Mouse (Mus musculus): Measurements from ENCODE around the gene Ltbp1. TPM values are rescaled to one million over a fixed set of nuclear protein-coding genes. Genes with fewer than 3 reads are reported as not detected.
A peak's percentile ranks its signal among the peaks of the same experiment; 100 is the strongest.

Ltbp1 gene
- polyA plus RNA-seq, 1 experiment from 2014 or later = 1.4 TPM

DNA sequence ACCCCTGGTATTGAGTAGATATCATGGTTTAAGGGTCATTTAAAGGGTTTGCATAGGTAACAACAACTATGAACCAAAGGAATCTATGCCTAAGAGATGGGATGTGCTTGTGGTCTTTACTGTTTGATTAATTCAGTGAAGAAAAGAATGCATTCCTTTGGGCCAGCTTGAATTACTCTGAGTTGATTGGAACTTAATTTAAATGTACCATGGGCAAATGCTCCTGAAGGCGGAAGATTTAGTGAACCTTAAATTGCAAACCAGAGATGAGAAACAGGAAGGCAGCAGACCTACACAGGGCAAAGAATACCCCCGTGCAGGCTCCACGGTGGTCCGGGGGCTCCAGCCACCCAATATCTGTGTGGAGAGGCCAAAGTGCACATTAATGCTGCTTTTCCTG lies 7.8 kb downstream of the Ltbp1 start:
- no peak overlapping the region for H3K4me3 ChIP-seq
- no peaks in the 10 kb centered on the region for H3K27me3 ChIP-seq (replicated peaks)
- no peak for ATAC-seq (replicated peaks)
- no peaks in the 10 kb centered on the region for H3K4me1 ChIP-seq
- H3K9me3 ChIP-seq = no peaks in the 10 kb centered on the region
- no peak overlapping the region for H3K27ac ChIP-seq
- 73% methylated on average over 4 of the region's 4 CpGs for WGBS
- H3K4me2 ChIP-seq = no peak overlapping the region
- no peaks in the 10 kb centered on the region for H3K36me3 ChIP-seq (replicated peaks)
- H3K9ac ChIP-seq = no peak overlapping the region

DNA sequence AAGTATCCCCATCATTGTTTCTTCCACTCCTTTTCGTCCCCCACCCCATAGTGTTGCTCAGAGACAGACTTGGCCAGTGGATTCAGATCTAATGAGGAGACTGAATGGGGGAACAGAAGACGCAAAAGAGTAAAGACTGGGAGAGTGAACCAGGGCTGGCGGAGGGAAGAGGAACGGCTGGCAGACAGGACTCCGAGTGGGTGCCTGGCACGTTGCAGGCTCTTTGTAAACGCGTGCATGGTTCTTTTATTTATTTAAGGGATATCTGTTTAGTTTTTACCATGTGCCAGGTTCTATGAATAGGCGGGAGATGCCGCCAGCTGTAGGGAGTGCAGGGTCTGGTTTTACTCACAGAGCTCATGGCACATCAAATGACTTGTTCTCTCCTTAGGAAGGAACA lies 8.5 kb downstream of the Ltbp1 start:
- H3K27me3 ChIP-seq (replicated peaks) = no peaks in the 10 kb centered on the region
- ATAC-seq (replicated peaks) = 0 out of 2 replicates have a peak, but pooled peaks have one; percentile 27
- H3K36me3 ChIP-seq (replicated peaks) = no peaks in the 10 kb centered on the region
- H3K9me3 ChIP-seq = no peaks in the 10 kb centered on the region
- no peak overlapping the region for H3K27ac ChIP-seq
- no peaks in the 10 kb centered on the region for H3K4me1 ChIP-seq
- no peak overlapping the region for H3K4me3 ChIP-seq
- 79% methylated on average over 10 of the region's 10 CpGs for WGBS
- H3K9ac ChIP-seq = no peak overlapping the region
- no peak overlapping the region for H3K4me2 ChIP-seq

DNA sequence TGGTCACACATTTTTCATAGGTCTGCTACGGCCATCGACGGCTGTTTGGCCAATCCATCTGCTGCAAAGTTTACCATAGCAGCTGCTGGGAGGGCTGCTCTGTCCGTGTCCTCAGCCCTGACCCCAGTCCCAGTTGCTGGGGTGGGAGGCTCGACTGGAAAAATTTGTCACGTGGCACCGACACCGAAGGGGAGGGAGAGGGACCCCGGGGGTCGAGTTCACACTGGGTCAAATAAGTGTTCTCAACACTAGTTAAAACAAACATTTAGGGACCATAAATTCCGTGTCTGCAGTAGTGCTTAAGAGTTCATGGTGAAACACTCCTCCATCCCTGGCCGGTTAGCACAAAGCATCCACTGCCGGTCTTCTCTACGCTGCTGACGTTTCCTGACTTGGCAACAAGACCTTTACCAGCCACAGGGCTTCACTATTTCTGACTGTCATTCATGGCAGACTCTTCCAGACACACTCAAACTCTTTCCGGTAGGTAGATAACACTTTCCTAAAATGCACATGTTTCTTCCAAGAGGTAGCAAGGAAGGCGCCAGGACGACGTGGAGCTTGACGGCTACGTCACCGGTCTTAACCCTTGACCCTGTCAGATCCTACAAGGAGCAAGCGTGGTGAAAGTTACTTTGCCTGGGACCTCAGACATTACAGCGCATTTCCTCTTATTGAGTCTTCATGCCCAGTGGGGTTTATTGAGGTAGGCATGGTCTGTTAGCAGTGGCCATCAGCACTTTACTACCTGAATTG lies 9.4 kb downstream of the Ltbp1 start:
- no peak for ATAC-seq (replicated peaks)
- peaks cover 2% of the 10 kb centered on the region for H3K4me1 ChIP-seq
- no peaks in the 10 kb centered on the region for H3K27me3 ChIP-seq (replicated peaks)
- H3K36me3 ChIP-seq (replicated peaks) = no peaks in the 10 kb centered on the region
- 87% methylated on average over 24 of the region's 24 CpGs for WGBS
- H3K9ac ChIP-seq = no peak overlapping the region
- H3K9me3 ChIP-seq = no peaks in the 10 kb centered on the region
- no peak overlapping the region for H3K27ac ChIP-seq
- no peak overlapping the region for H3K4me3 ChIP-seq
- H3K4me2 ChIP-seq = no peak overlapping the region

DNA sequence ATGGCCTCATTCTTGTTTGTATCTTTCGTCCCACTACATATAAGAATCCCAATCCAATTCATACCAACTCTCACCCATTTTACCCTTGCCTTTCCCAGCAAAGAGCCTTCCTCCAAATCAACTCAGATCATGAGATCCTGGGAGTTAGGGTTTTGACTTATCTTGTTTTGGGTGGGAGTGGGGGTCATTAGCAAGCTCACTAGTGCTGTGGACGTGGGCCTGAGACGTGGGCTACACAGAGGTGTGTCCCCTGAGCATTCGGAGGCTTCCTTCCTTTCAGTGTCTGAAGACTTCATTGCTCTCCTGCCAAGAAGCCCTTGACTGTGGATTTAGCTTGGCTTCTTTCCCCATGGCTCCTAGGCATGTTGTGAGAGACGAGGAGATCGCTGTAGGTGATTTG lies 10.2 kb downstream of the Ltbp1 start:
- 87% methylated on average over 6 of the region's 6 CpGs for WGBS
- ATAC-seq (replicated peaks) = no peak

DNA sequence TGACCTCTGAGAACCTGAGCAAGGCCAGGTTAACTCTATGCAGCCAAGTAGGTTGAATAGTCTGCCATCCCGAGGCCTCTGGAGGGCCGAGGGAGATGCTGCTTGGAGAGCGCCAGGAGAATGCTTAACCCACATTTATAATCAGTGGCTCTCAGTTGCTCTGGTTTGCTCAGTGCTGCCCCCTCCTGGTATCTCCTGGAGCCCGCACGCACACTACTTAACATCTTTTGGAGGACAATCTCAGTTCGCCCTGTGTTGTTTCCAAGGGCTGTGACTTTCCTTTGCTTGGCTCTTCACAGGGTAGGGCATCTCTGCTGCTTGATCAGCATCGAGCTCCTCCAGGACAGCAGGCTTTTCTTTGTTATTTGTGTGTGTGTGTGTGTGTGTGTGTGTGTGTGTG lies 12.1 kb downstream of the Ltbp1 start:
- H3K4me1 ChIP-seq = peaks cover 6% of the 10 kb centered on the region
- 68% methylated on average over 7 of the region's 7 CpGs for WGBS
- no peak overlapping the region for H3K27ac ChIP-seq
- H3K36me3 ChIP-seq (replicated peaks) = no peaks in the 10 kb centered on the region
- H3K4me2 ChIP-seq = no peak overlapping the region
- no peaks in the 10 kb centered on the region for H3K27me3 ChIP-seq (replicated peaks)
- no peak overlapping the region for H3K9ac ChIP-seq
- no peaks in the 10 kb centered on the region for H3K9me3 ChIP-seq
- H3K4me3 ChIP-seq = no peak overlapping the region
- ATAC-seq (replicated peaks) = no peak

More for the DNA sequence above, 10.2 kb downstream of the Ltbp1 start:
- H3K4me2 ChIP-seq = no peak overlapping the region
- H3K9me3 ChIP-seq = no peaks in the 10 kb centered on the region
- H3K4me1 ChIP-seq = peaks cover 6% of the 10 kb centered on the region
- no peaks in the 10 kb centered on the region for H3K27me3 ChIP-seq (replicated peaks)
- no peak overlapping the region for H3K9ac ChIP-seq
- no peaks in the 10 kb centered on the region for H3K36me3 ChIP-seq (replicated peaks)
- H3K4me3 ChIP-seq = no peak overlapping the region
- H3K27ac ChIP-seq = no peak overlapping the region

DNA sequence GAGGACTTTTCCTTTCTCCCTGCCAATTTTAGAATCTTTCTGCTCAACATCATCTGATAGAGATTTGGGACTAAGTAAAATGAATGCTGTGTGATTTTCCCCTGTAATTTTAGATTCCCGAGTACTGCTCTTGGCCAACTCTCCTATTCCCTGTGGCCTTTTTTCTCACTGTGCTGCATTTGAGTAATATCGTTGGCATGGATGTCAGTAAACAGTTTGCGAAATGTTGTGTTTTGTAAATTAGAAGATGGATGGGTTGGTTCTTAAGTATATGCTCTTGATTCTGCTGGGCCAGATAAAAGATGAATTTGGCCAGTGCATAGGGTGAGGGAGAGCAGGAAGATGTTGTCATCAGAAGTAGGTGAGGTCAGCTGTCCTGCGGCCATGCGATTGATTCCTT lies 12.8 kb downstream of the Ltbp1 start:
- Histone ChIP-seq H3K27ac (no peak overlapping the region), H3K9ac (no peak overlapping the region), H3K4me2 (no peak overlapping the region), H3K4me1 (peaks cover 6% of the 10 kb centered on the region), H3K4me3 (no peak overlapping the region), H3K27me3 (replicated peaks) (no peaks in the 10 kb centered on the region), H3K36me3 (replicated peaks) (no peaks in the 10 kb centered on the region), H3K9me3 (no peaks in the 10 kb centered on the region)
- no peak for ATAC-seq (replicated peaks)
- WGBS = 93% methylated on average over 5 of the region's 5 CpGs

DNA sequence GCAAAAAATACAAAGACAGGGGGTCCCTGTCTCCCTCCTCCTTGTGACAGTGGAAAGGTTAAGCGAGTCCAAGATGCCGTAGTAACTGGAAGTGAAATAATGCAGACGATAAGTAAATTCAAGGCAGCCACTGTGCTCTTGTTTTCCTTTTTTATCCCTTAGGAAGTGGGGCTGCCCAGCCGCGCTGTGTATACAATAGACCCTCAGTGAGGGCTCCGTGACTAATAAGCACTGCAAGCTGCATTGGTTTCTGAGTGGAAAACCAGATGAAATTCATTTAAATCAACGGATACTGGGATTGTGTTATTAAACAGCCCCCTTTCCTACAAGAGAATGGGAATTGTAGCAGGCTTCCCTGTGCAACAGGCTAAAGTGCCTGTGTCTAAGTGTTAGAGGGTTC lies 14.7 kb downstream of the Ltbp1 start:
- H3K36me3 ChIP-seq (replicated peaks) = no peaks in the 10 kb centered on the region
- peak; percentile 67 for ATAC-seq (replicated peaks)
- H3K9me3 ChIP-seq = no peaks in the 10 kb centered on the region
- no peaks in the 10 kb centered on the region for H3K27me3 ChIP-seq (replicated peaks)
- no peak overlapping the region for H3K9ac ChIP-seq
- WGBS = 4% methylated on average over 7 of the region's 7 CpGs
- H3K4me2 ChIP-seq = peak overlapping the region; percentile 21
- no peak overlapping the region for H3K27ac ChIP-seq
- peaks cover 6% of the 10 kb centered on the region for H3K4me1 ChIP-seq
- no peak overlapping the region for H3K4me3 ChIP-seq

DNA sequence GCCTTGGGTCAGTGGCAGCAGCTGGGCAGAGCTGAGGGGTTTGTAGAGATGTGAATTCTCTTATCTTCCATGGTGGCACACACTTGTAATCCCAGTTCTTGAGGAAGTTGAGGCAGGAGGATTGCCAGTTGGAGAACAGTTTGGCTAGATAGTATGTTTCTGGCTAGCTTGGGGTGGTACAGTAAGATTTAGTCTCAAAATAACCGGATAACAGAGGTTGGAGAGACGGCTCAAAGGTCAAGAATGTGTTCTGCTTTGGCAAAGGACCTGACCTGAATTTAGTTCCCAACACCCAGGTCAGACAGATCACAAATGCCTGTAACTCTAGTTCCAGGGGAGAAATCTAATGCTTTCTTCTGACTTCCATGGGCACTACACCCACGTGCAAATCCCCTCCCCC lies 15.3 kb downstream of the Ltbp1 start:
- Histone ChIP-seq H3K4me2 (no peak overlapping the region), H3K4me3 (no peak overlapping the region), H3K9ac (no peak overlapping the region), H3K4me1 (peaks cover 6% of the 10 kb centered on the region), H3K9me3 (no peaks in the 10 kb centered on the region), H3K36me3 (replicated peaks) (no peaks in the 10 kb centered on the region), H3K27ac (no peak overlapping the region), H3K27me3 (replicated peaks) (no peaks in the 10 kb centered on the region)
- 72% methylated on average over 3 of the region's 3 CpGs for WGBS
- ATAC-seq (replicated peaks) = no peak

DNA sequence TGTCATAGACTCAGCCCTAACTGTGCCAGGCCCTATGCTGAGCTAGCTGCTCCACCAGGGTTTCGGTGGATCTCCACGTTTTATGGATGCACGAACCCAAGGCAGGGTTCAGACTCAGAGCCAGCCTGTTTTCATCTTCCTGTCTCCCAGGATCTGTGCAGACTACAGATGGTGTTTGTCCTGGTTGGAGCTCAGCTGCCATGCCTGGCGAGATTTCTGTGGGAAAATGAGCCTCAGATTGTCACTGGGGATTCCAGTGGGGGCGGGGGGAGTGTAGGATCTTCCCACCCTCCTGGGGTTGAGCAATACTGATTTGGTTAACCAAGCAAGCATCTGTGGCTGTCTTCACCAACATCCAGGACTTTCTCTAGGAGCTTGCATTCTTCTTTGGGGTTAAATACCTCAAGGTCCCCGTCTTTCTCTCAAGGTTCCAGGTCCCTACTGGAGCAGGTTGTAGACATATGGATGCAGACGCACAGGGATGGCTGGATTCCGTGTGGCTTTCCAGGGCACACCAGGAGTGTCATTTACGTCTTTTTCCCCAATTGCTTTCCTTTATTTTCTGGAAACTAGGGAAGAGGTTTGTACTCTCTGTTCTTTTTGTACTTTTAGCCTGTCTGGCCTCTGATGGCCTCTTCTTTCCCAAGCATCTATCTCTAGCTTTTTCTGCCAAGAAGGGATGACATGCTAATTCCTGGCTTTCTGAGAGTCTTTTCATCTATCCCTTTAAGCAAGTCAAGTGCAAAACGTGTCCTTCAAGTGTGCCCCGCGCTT lies 22.2 kb downstream of the Ltbp1 start:
- 75% methylated on average over 12 of the region's 12 CpGs for WGBS
- no peak overlapping the region for H3K4me3 ChIP-seq
- ATAC-seq (replicated peaks) = no peak
- H3K27me3 ChIP-seq (replicated peaks) = no peaks in the 10 kb centered on the region
- H3K9me3 ChIP-seq = no peaks in the 10 kb centered on the region
- H3K27ac ChIP-seq = no peak overlapping the region
- no peaks in the 10 kb centered on the region for H3K36me3 ChIP-seq (replicated peaks)
- no peaks in the 10 kb centered on the region for H3K4me1 ChIP-seq
- no peak overlapping the region for H3K4me2 ChIP-seq
- no peak overlapping the region for H3K9ac ChIP-seq

DNA sequence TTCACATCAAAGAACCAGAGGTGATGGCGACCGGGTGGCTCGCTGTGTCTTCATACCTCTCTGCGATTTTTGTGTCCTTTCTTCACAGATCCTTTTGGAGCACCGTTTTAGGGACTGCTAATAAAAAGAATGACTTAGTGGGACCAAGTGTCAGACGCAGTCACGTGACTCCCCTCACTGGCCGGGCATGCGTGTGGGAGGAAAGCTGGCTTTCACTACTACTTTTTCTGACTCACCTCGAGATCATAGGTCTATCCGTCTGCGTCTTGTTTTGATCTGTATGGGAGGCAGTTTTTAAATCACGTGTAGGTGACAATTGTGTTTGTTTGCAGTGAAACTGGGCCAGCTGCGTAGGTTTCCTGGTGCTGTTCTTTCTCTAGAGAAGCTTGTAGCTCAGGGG lies 28.0 kb downstream of the Ltbp1 start:
- no peak for ATAC-seq (replicated peaks)
- no peaks in the 10 kb centered on the region for H3K27me3 ChIP-seq (replicated peaks)
- WGBS = 87% methylated on average over 14 of the region's 14 CpGs

DNA sequence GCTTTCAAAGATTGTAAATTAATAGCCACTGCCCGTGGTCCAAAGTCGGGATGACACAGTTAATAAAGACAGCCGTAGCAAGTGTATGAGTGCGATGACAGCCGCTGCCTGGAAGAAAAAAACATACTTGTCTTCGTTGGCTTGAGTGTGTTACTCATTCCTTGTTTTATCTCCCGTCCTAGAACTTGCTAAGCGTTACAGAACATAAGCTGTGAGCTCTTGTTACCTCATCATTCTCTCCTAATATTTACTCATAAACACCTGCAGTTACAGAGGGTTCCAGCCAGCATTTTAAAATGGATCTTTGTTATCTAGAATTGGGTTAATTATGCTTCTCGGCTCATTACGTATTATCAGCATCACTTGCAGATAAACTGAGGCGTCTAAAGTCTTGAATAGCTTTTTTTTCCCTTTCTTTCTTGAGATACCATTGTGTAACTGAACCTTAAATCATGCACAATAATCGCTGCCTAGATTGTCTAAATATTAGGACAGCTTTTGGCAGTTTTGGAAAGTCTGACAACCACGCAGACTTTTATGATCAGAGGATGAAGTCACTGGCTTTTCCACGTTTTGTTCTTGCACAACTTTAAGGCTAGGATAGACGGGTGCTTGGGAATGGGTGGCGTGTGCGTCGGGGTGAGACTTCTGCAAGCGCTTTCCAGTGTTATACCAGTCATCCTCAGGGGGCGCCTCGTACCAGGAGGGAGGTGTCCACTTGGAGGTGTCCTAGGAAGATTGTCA lies 28.7 kb downstream of the Ltbp1 start:
- WGBS = 90% methylated on average over 21 of the region's 21 CpGs
- H3K36me3 ChIP-seq (replicated peaks) = no peaks in the 10 kb centered on the region

More for the DNA sequence above, 28.0 kb downstream of the Ltbp1 start:
- Histone ChIP-seq H3K9ac (no peak overlapping the region), H3K27ac (no peak overlapping the region), H3K4me1 (no peaks in the 10 kb centered on the region), H3K36me3 (replicated peaks) (no peaks in the 10 kb centered on the region), H3K4me3 (no peak overlapping the region), H3K4me2 (no peak overlapping the region), H3K9me3 (no peaks in the 10 kb centered on the region)

DNA sequence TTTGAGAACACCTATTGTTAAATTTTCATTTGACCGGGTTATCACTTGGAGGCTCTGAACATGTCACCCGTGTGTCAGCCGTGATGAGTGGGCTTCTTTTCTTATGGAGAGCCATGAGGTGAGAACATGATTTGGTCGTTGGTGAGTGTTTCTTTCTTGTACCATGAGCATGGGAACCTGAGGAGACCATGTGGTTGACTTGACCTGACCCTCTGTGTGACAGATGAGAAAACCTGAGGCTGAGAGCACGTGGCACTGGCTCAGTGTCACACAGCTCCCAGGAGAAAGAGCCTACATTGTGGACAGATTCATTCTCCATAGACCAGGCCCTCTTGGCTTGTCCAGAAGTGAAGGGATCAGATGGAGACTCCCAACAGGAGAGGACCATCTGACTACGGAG lies 31.5 kb downstream of the Ltbp1 start:
- Histone ChIP-seq H3K4me1 (no peaks in the 10 kb centered on the region), H3K27ac (no peak overlapping the region), H3K4me3 (no peak overlapping the region), H3K9ac (no peak overlapping the region), H3K36me3 (replicated peaks) (no peaks in the 10 kb centered on the region), H3K9me3 (no peaks in the 10 kb centered on the region), H3K4me2 (no peak overlapping the region), H3K27me3 (replicated peaks) (no peaks in the 10 kb centered on the region)
- no peak for ATAC-seq (replicated peaks)
- 88% methylated on average over 6 of the region's 6 CpGs for WGBS

More for the DNA sequence above, 28.7 kb downstream of the Ltbp1 start:
- H3K27me3 ChIP-seq (replicated peaks) = no peaks in the 10 kb centered on the region
- no peak overlapping the region for H3K9ac ChIP-seq
- H3K4me2 ChIP-seq = no peak overlapping the region
- H3K4me1 ChIP-seq = no peaks in the 10 kb centered on the region
- H3K9me3 ChIP-seq = no peaks in the 10 kb centered on the region
- ATAC-seq (replicated peaks) = no peak
- H3K4me3 ChIP-seq = no peak overlapping the region
- no peak overlapping the region for H3K27ac ChIP-seq

Measured in midbrain, embryonic 15.5 days (tissue).